Mouse (Mus musculus) small intestine, adult 2 months (tissue): ENCODE data around the gene Il17d.

Experiments used
- CTCF ChIP-seq: fragments of 200-500 bp; IDR thresholded peaks from 2 replicates; pipeline ENCODE4 v1.5.1; 2012; ENCODE audit warnings: low read depth, mild to moderate bottlenecking, control low read depth, inconsistent platforms, low read length, moderate library complexity, mixed read lengths; ENCODE audit not compliant: insufficient replicate concordance, insufficient read length; ENCODE audit errors: extremely low read depth
- POLR2A ChIP-seq: fragments of 200-500 bp; IDR thresholded peaks from 2 replicates; pipeline ENCODE4 v1.6.1; 2012; ENCODE audit warnings: low read depth, mild to moderate bottlenecking, control low read depth, inconsistent platforms, low read length, moderate library complexity

DNA sequence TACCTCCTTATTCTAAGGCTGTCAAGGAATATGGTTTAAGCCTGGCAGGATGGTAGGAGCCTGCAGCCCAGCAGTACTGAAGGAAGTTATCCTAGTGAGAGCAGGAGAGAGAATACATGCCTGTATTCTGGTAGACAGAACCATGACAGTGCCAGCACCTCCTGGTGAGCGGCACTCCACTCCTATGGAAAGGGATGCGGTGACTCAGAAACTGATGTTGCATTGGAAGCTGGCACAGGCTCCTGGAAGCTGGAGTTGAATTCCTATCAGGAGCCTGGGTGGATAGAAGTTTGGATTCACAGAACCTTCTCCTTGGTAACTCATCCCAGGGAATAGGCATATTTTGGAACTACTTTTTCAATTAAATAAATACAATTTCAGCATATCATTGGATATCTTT is 30.7 kb upstream of the Il17d start:
- no peak for TF ChIP-seq CTCF
- no peak for TF ChIP-seq POLR2A
